ENCODE assay signal across 12 mouse cellular contexts in the genomic region with DNA sequence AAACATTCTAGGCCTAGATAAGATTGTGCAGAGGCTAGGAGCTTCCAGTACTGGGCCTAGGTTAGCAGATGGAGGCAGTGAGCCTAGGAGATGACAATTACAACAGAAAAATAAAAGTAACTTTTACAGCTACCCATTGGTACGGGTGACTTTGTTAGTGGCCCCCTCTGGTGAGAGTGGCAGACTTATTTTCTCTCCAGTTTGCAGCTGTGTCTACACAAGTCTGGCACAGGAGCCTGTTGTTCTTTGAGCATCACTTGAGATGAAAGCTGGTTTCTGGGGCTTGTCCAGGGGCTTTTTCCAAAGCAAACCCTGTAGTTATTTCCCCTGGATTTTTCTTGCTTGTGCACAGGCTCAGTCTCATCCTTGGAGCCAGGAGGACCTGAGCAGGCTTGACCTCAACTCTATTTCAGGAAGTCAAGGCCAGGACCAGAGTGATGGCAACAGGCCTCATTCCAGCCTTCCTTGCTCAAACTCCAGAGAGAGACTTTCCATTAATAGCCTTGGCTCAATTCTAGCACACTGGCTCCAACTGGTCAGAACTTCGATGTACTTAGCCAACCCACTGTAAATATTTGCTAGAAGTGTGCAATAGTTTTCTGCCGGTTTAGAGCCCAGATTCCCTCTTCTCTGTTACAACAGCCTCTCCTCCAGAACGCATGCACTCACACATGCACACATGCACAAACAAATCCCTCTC.
DNase-seq lines count a peak whose midpoint lies in the region; ATAC-seq lines count a peak whose summit lies in the region.
"Had no signal": no experiment of that assay in that cellular context is flagged by ENCODE, and none has a peak within 500 bp of the region (broad histone marks: within the 10 kb centered on the region; RNA-seq: fewer than 3 reads in every experiment).

No protein-coding gene starts in this region.

- no peak overlapping the region for H3K27ac ChIP-seq in hindbrain, embryonic 15.5 days (replicated peaks)
- H3K27ac ChIP-seq in hindbrain, embryonic 11.5 days (ENCODE audit: low read depth, low read length), result no peak overlapping the region
- no peak overlapping the region for H3K27ac ChIP-seq in forebrain, embryonic 16.5 days (ENCODE audit: low read length)
- H3K27ac ChIP-seq in forebrain, embryonic 13.5 days, result no peak overlapping the region
- H3K27ac ChIP-seq: midbrain, embryonic 13.5 days had no signal

- no peak for DNase-seq in hindbrain, embryonic 11.5 days (ENCODE audit: low spot score)
- DNase-seq in fibroblast of lung, adult 2 months (ENCODE audit: low read depth), result peak; percentile 54
- DNase-seq in heart, postnatal 25 days (ENCODE audit: low spot score), result peak; percentile 23
- DNase-seq in lung, postnatal 25 days (ENCODE audit: low spot score), result peak; percentile 75
- no peak for DNase-seq in MN1 (ENCODE audit: low spot score)
- DNase-seq: cerebellum, adult 11 months; layer of hippocampus, postnatal 36 days had no signal

- peak; percentile 42; the same call in 1 of the 2 replicates for ATAC-seq in hindbrain, embryonic 15.5 days (ENCODE audit: low FRiP score, low read depth)
- ATAC-seq in hindbrain, embryonic 11.5 days (ENCODE audit: low FRiP score), result no peak
- no peak for ATAC-seq in forebrain, embryonic 16.5 days
- ATAC-seq in forebrain, embryonic 13.5 days, result no peak
- ATAC-seq: intestine, postnatal 0 days; midbrain, embryonic 13.5 days had no signal

- no peaks in the 10 kb centered on the region for H3K4me1 ChIP-seq in hindbrain, embryonic 15.5 days (replicated peaks)
- H3K4me1 ChIP-seq in hindbrain, embryonic 11.5 days (replicated peaks; ENCODE audit: control insufficient read depth, insufficient read depth, low read length), result no peaks in the 10 kb centered on the region
- no peaks in the 10 kb centered on the region for H3K4me1 ChIP-seq in forebrain, embryonic 16.5 days (replicated peaks; ENCODE audit: control insufficient read depth, insufficient read depth, low read length)
- H3K4me1 ChIP-seq in forebrain, embryonic 13.5 days, result no peaks in the 10 kb centered on the region
- H3K4me1 ChIP-seq: midbrain, embryonic 13.5 days had no signal

- H3K4me2 ChIP-seq in hindbrain, embryonic 15.5 days, result no peak overlapping the region
- no peak overlapping the region for H3K4me2 ChIP-seq in hindbrain, embryonic 11.5 days (replicated peaks; ENCODE audit: low read depth, low read length)
- H3K4me2 ChIP-seq in forebrain, embryonic 16.5 days (ENCODE audit: low read length), result no peak overlapping the region
- no peak overlapping the region for H3K4me2 ChIP-seq in forebrain, embryonic 13.5 days
- H3K4me2 ChIP-seq: midbrain, embryonic 13.5 days had no signal

- intact Hi-C loops in heart, postnatal 25 days (cut with DNase I), result loop anchor here (5.0 kb wide), 1 partner anchor 47 kb away; no protein-coding TSS in a partner anchor

- WGBS in hindbrain, embryonic 15.5 days, result 77% methylated on average over 4 of the region's 4 CpGs
- WGBS in hindbrain, embryonic 11.5 days, result 84% methylated on average over 4 of the region's 4 CpGs
- 71% methylated on average over 4 of the region's 4 CpGs for WGBS in forebrain, embryonic 16.5 days
- WGBS in forebrain, embryonic 13.5 days, result 87% methylated on average over 4 of the region's 4 CpGs

- H3K36me3 ChIP-seq in hindbrain, embryonic 15.5 days, result no peaks in the 10 kb centered on the region
- no peaks in the 10 kb centered on the region for H3K36me3 ChIP-seq in hindbrain, embryonic 11.5 days (ENCODE audit: control insufficient read depth, insufficient read depth, low read length)
- no peaks in the 10 kb centered on the region for H3K36me3 ChIP-seq in forebrain, embryonic 16.5 days (ENCODE audit: control insufficient read depth, insufficient read depth)
- H3K36me3 ChIP-seq in forebrain, embryonic 13.5 days (ENCODE audit: poor library complexity, severe bottlenecking), result no peaks in the 10 kb centered on the region
- H3K36me3 ChIP-seq: midbrain, embryonic 13.5 days had no signal

- no peaks in the 10 kb centered on the region for H3K9me3 ChIP-seq in hindbrain, embryonic 15.5 days
- no peaks in the 10 kb centered on the region for H3K9me3 ChIP-seq in hindbrain, embryonic 11.5 days (ENCODE audit: control insufficient read depth, low read length)
- no peaks in the 10 kb centered on the region for H3K9me3 ChIP-seq in forebrain, embryonic 16.5 days (ENCODE audit: control insufficient read depth, low read length)
- H3K9me3 ChIP-seq in forebrain, embryonic 13.5 days (replicated peaks), result no peaks in the 10 kb centered on the region
- H3K9me3 ChIP-seq: midbrain, embryonic 13.5 days had no signal

- no peaks in the 10 kb centered on the region for H3K27me3 ChIP-seq in hindbrain, embryonic 15.5 days
- no peaks in the 10 kb centered on the region for H3K27me3 ChIP-seq in hindbrain, embryonic 11.5 days (ENCODE audit: control insufficient read depth, insufficient read depth, low read length)
- no peaks in the 10 kb centered on the region for H3K27me3 ChIP-seq in forebrain, embryonic 16.5 days (replicated peaks; ENCODE audit: control insufficient read depth, insufficient read depth, low read length)
- no peaks in the 10 kb centered on the region for H3K27me3 ChIP-seq in forebrain, embryonic 13.5 days
- H3K27me3 ChIP-seq: midbrain, embryonic 13.5 days had no signal

- H3K9ac ChIP-seq in hindbrain, embryonic 15.5 days, result no peak overlapping the region
- H3K9ac ChIP-seq in hindbrain, embryonic 11.5 days (ENCODE audit: low read depth, low read length), result no peak overlapping the region
- no peak overlapping the region for H3K9ac ChIP-seq in forebrain, embryonic 16.5 days (replicated peaks; ENCODE audit: low read depth, low read length)
- no peak overlapping the region for H3K9ac ChIP-seq in forebrain, embryonic 13.5 days
- H3K9ac ChIP-seq: midbrain, embryonic 13.5 days had no signal

- no peak overlapping the region for H3K4me3 ChIP-seq in hindbrain, embryonic 15.5 days
- H3K4me3 ChIP-seq in hindbrain, embryonic 11.5 days (ENCODE audit: low read depth, low read length), result no peak overlapping the region
- no peak overlapping the region for H3K4me3 ChIP-seq in forebrain, embryonic 16.5 days (replicated peaks; ENCODE audit: low read length)
- H3K4me3 ChIP-seq in forebrain, embryonic 13.5 days, result no peak overlapping the region
- H3K4me3 ChIP-seq: midbrain, embryonic 13.5 days had no signal

Comparison
In these comparisons a context has a peak if more than half of its experiments do, and no peak if none do; other contexts are left out.
1. DNase-seq: peak in fibroblast of lung, adult 2 months (single experiment), heart, postnatal 25 days (single experiment) and lung, postnatal 25 days (single experiment); none in hindbrain, embryonic 11.5 days (single experiment) and MN1 (single experiment).